Mouse (Mus musculus) small intestine, adult 2 months (tissue): ENCODE results near the gene Nsun2.

Experiments used
- CTCF ChIP-seq: fragments of 200-500 bp; IDR thresholded peaks from 2 replicates; pipeline ENCODE4 v1.5.1; 2012; ENCODE audit warnings: low read depth, mild to moderate bottlenecking, control low read depth, inconsistent platforms, low read length, moderate library complexity, mixed read lengths; ENCODE audit not compliant: insufficient replicate concordance, insufficient read length; ENCODE audit errors: extremely low read depth
- POLR2A ChIP-seq: fragments of 200-500 bp; IDR thresholded peaks from 2 replicates; pipeline ENCODE4 v1.6.1; 2012; ENCODE audit warnings: low read depth, mild to moderate bottlenecking, control low read depth, inconsistent platforms, low read length, moderate library complexity

- TF ChIP-seq POLR2A (no peak), CTCF (no peak)
These were observed 107.5 kb downstream of the Nsun2 start for GRCm38 (mm10) chr13:69641017-69641416.
